Mouse (Mus musculus): ENCODE measurements around the gene Isca1.
"Not testable (repeated sequence)": the region's sequence is repeated elsewhere in the genome, so short reads cannot be mapped to it uniquely, and the experiment has no call there.

Isca1 gene

DNA sequence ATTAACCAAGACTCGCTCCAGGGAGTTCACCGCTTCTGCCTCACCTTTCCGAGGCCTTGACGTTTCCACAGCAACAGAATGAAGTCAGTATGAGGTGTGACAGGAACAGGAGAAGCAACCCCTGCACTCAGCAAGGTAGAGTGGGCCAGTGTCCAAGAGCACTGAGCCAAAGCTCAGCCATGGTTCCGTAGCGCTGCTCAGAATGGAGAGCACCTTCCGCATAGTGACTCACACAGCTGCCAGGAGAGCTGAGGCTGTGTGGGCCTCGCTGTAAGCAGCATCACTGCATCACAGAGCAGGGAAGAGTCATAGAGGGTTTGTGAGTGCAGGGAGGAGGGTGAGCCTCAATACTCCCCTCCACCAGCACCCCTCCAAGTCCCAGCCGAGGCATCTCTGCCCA lies 22.9 kb downstream of the Isca1 start, which contains the start of gene 1700014D04Rik:
1700014D04Rik (minus strand) TSS at position 42 of the 400 bp plus-strand sequence.
- no peak for DNase-seq (ENCODE audit: low read depth, low spot score)

DNA sequence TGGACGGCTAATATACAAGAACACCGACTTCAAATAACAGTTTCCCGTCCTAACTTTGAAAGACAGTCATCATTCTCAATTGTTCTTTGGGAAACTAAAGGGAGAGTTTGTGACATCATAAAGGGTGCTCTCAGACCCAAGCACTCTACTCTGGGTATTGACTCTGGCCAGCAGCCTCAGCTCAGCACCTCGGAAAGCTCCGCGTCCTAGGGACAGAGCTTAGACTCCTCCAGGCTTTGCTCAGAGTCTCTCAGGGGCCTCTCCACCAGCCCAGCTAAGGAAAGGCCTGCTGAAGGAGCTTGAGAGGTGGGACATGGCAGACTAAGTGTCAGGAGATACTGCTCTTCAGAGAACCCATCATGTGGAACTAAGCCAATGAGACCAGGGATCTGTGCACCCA lies 23.4 kb downstream of the Isca1 start:
- DNase-seq (ENCODE audit: low read depth, low spot score), result no peak

DNA sequence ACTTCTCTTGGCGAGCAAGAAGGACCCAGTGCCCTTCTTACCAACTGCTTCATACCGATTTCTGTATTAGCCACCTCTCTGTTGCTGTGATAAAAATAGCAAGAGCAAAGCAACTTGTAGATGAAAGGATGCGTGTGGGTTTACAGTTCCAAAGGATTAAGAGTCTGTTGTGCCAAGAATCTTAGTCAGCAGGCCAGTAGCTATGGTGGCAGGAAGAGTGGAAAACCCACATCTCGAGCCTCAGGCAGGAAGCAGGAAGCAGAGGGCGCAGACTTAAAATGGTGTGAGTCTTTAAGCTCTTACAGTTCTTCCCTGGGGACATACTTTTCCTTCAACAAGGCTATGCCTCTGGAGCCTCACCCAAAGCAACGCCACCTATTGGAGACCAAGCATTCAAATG lies 24.1 kb downstream of the Isca1 start:
- no peak for DNase-seq (ENCODE audit: low read depth, low spot score)

DNA sequence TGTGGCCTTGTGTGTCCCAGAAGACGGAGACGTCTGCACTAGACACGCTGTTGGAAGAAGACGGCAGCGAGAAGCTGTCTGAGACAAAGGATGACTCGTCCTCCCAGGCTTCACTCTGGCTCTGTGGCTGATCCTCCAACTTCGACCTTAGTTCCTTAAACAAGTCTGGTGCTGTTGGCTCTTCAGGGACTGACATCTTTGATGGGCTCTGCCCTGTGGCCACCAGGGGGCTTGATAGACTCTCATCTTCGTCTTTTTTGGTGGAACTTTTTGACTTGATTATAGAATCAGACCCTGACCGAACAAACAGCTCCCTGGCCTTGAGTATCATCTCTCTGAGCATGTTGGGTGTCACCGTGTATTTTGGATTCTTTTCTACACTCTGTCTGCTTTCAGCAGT lies 27.9 kb downstream of the Isca1 start:
- no peak for DNase-seq (ENCODE audit: low read depth, low spot score)

DNA sequence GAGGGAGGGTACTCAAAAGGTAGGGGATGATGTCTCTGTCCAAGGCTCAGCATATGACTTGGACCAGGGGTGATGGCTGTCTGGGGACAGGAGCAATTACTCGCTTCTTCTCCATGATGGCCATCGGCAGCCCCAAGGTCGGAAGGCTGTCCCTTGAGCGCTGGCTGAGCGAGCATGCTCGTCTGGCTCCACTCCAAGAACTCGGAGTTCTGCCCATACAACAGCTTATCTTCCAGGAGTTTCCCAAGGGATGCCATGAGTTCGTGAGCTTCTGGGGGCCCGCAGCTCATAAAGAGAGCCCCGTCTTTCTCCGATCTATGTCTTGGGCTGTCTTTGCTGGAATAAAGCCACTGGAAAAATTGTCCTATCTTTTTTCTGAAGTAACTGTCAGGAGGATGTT lies 28.5 kb downstream of the Isca1 start:
- DNase-seq (ENCODE audit: low read depth, low spot score), result no peak

DNA sequence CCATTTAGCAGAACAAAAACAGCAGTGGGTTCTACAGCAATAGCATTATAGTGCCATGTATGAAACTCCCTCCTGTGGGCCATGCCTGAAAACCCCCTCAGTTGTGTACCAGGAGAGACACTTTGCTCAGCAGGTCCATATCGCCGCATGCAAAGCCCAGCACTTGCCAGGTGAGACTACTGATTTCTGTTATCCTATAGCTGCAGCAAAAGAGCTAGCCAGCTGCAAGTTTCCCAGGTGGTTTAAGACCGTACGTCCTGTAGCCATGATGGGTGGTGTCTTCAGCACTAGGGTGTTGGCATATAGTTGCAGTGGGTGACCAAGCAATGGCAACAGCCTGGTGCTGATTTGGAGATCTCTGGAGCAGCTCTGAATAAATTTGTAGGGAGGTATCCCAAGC lies 30.2 kb downstream of the Isca1 start:
- DNase-seq (ENCODE audit: low read depth, low spot score), result no peak

DNA sequence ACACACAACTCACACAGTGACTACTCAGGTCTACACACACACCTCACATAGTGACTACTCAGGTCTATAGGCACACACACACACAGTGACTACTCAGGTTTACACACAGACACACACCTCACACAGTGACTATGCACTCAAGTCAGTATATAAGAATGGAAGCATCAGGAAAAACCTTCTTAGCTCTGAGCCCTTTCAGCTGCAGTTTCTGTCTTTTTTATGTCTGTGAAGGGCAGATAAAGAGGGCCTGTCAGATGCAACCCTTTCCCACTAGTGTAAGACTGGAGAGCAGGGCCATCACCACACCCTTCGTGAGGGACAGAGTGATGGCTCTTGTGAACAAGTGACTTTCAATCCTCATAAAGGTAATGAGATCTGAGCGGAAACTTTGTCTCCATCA lies 31.2 kb downstream of the Isca1 start:
- DNase-seq (ENCODE audit: low read depth, low spot score), result no peak

DNA sequence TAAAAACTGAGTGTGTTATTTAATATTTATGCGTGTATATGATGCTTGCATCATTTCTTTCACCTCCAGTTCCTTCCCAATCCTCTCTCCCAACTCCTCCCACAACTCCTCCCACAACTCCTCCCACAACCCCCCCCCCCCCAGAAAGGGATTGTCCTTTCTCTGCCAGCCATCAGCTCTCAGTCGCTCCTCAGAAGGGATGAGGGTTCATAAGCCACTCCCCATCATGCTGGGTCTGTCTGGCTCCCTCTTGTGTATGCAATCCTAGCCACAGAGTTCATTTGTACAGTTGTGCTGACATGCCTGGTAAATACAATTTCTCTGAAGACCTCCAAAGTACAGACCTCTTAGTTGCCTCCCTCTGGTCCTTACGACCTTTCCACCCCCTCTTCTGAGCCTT lies 34.4 kb downstream of the Isca1 start:
- DNase-seq (ENCODE audit: low read depth, low spot score), result no peak

DNA sequence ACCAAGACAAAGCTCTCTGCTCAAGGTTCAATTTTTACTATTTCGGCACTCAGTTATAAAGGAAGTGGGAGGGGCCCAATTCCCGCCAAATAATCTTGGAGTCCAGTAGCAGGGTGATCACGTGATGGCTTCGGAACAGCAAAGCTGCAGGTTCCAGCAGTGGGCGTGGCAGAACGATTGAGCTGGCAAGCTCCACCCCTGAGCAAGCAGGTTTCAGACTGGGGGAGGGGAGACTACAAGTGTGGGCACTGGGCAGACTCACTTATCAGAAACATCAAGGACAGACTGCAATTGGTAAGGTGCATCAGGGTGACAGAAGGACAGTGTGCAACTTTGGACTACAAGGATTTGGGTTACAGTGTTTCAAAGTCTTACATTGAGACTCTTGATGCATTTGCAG lies 35.3 kb downstream of the Isca1 start:
- DNase-seq (ENCODE audit: low read depth, low spot score), result not testable (repeated sequence)

DNA sequence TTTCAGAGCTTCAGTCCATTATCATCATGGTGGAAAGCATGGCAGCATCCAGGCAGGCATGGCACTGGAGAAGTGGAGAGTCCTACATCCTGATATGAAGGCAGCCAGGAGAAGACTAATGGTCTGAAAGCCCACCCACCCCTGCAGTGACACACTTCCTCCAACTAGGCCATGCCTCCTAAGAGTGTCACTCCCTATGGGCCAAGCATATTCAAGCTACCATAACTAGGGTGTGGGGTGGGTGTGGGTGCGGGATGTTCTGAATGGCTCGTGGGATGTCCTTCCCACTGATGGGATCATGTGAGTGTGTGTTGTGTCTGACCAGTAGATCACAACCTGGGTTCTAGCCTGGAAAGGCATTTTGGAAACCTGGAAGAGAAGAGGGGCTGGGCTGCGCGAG lies 35.7 kb downstream of the Isca1 start:
- no peak for DNase-seq (ENCODE audit: low read depth, low spot score)

DNA sequence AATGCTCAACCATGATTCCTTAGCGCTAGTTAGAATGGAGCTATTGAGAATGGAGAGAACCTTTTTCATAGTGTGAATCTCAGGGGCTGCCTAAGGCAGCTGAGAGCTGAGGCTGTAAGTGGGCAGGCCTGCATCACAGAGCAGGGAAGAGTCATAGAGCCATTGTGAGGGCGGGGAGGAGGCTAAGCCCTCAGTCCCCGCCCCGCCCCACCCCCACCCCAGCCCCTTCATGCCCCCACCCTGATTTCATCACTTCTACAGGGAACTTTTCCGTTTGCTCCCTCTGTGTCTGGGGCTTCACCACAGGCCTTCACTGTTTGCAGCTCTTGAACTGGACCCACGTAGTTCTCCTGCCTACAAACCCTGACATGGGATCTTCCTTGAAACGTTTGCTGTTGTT lies 38.0 kb downstream of the Isca1 start, which contains the start of gene Spata31d1d:
Spata31d1d (minus strand) TSS at position 101 of the 400 bp plus-strand sequence.
- no peak for DNase-seq (ENCODE audit: low read depth, low spot score)

DNA sequence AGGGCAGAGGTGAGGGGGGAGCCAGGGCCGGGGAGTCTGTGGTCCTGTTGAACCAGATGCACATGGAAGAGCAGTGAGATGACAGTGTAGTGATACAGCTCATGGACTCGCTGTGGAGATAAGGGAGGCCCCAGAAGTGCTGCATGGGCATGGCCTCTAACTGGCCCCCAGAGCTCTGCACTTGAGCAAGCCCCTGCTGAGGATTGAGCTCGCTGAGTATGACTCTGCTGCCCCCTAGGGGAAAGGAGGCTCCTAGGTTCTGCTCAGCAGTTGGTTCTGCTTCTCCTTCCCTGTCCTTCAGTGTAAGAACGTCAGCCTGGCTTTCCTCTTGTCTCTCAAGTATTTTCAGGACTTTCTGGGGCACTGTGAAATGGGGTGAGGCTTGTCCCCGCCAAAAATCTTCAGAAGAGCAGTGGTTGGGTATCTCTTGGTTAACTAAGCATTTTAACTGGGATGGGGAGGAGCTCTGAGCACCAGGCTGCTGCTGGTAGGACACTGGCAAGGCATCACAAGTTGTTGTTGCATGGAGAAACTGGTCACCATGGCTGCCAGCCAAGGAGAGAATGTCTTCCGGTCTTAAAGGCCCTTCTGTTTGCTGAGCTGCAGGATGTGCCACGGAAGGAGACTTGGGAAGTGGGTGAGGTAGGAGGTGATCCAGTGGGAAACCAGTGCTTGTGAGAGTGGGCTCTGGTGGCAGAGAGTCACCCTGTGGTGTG lies 41.1 kb downstream of the Isca1 start:
- DNase-seq (ENCODE audit: low read depth, low spot score), result peak; percentile 79

DNA sequence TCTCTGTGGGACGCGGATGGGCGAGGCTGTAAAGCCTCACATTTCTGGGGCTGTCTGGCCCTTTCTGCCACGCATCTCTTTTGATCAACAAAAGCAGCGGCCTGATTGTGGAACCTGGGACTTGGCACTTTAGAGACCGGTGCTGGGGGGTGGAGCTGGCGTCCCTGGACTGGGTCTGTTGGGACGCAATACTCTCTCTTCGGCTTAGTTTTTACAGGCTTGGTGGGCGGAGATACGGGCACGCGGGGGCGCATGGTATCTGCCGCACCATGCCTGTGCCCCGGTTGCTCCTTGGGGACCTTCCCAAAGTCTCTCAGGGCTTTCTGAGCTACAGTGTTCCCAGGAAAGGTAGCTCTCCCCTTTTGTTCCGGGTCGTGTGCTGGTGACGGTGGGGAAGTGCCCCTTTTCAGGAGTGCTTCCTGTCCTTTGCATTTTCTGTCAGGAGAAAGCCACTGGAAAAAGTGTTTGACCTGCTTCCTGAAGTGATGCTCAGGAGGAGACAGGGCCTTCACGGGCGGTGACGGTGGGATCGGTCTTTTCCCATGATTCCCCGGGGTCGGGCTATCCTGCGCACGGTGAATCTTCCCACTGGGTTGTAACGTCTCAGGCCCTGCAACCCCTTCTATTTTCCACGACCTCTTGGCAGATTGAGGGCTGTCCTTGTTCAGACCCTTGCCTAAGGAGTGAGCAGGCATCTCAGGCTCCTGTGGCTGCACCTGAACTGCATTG lies 43.3 kb downstream of the Isca1 start:
- DNase-seq (ENCODE audit: low read depth, low spot score), result no peak

DNA sequence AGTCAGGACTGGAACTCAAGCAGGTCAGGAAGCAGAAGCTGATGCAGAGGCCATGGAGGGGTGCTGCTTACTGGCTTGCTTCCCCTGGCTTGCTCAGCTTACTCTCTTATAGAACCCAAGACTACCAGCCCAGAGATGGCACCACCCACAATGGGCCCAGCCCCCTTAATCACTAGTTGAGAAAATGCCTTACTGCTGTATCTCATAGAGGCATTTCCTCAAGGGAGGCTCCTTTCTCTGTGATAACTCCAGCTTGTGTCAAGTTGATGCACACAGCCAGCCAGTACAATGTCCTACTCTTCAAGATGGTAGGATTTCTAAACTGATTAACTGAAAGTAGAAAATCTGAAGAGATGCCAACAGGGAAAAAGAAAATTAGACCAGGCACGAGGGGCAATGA lies 47.5 kb downstream of the Isca1 start:
- DNase-seq (ENCODE audit: low read depth, low spot score), result not testable (repeated sequence)

DNA sequence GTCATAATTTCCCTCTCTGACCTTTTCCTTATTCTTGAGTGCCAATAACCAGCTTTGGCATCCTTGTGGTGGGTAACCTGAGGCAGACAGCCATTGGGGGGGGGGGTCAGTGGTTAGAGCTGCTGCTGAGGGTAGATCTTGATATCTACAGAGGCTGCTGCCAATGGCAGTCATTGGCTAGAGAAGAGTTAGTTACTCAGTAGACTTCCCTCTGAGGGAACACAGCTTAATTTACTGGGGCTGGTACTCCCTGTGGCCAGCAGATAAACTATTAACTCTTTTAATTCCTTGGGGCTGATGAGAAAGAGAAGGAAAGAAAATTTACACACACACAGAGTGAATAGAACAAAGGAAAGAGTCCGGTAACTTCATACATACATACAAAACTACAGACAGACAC lies 50.1 kb downstream of the Isca1 start:
- DNase-seq (ENCODE audit: low read depth, low spot score), result no peak

DNA sequence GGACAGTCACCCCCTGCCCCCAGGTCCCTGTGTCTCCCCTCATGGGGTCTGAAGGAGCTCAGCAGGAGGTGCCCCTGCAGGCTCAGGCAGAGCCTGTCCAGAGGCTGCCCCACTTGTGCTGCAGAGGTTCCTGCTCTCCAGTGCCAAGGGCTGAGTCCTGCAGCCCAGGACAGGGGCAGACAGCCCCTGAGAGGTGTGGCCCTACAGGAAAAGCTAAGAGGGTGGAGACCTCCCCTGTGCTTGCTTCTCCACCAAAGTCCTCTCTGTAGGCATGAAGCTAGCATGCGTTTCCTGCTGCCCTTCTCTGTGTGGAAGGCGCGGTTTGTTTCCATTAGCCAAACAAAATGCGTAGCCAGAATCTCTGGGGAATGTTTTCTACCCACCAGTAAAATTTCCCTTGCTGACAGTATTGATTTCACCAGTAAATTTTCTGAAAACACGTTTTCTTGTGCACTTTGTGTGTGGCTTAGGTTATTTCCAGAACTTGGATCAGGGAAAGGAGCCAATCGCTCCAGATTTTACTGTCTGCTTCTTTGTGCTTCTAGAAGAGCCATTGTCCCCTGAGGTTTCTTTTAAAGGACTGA lies 50.7 kb downstream of the Isca1 start:
- DNase-seq (ENCODE audit: low read depth, low spot score), result not testable (repeated sequence)

DNA sequence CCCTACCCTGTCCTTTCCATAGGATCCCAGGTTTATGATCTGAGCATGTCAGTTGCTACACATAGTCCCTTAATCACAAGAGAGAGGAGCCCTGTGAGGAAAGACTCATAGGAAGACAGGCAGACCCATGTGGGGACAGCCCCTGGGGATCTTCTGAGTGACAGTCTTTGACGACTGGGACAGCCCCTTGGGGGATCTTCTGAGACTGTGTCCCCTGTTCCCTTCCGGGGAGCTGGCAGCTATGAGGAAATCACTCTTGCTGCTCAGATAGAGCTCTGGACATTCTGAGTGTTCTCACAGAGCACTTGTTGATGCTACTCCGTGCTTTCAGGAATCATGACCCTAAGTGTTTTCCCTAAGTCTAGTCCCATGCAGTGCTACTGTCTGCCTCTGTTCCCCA lies 55.9 kb downstream of the Isca1 start:
- no peak for DNase-seq (ENCODE audit: low read depth, low spot score)

DNA sequence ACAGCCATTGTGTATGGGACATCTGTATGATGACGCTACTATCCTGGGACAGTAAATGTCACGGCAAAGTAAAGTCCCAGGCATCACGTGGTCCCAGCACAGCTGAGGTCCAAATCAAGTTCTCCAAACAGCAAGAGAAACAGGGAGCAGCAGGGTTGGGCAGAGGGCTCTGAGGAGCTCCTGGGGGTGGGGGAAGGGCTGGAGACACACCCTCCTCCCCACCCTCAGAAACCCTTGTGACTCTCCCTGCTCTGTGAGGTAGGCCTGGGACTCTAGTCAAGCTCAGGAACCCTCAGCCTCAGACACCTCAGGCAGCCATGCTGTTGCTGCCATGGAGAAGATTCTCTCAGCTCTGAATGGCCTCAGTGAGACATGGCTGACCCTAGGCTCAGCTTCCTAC lies 57.6 kb downstream of the Isca1 start, which contains the start of gene Spata31d1b:
Spata31d1b (plus strand) TSS at position 301 of the 400 bp plus-strand sequence.
- not testable (repeated sequence) for DNase-seq (ENCODE audit: low read depth, low spot score)

DNA sequence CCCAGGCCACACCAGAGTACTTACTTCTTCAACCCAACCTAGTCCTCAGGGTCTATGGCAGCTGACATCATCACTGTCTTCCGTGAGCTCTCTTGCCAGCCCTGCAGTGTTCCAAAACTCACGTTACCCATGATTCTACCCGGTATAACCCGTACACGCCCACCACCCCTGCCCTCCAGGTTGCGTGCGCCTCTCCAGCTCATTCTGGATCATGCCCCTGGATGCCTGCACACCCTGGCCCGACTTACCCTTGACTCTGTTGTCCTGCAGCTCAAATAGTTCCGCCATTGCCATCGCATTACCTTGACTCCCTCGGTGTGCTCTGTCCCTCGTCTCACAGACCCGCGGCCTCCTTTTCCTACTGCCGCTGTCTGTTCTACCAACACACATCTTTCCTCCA lies 59.4 kb downstream of the Isca1 start, which contains the start of gene Spata31d1a:
Spata31d1a (minus strand) TSS at position 101 of the 400 bp plus-strand sequence.
- no peak for DNase-seq (ENCODE audit: low read depth, low spot score)

Measured in embryo, embryonic 11.5 days (tissue).